Mouse (Mus musculus): ENCODE measurements around the gene Sfxn5.

The Sfxn5 gene

DNA sequence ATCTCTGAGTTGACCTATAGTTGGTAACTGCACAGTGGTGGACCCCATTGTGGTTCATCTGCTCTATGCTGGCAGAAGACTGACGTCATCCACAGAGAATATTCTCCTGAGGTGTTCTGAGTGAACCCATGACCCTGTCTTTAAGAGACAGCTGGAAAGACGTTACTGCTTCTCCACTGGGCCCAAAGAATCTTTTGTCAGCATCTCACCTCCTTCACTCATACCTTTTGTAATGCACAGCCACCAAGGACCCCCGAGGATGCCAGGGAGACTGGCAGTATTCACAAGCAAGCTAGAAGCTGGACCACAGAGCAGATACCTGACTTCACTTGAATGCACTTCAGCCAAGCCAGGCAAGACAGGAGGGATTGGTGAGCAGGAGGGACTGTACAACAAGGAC is 2.1 kb upstream of the Sfxn5 start:
- no peak for DNase-seq (ENCODE audit: extremely low read depth, insufficient read length, low spot score)

DNA sequence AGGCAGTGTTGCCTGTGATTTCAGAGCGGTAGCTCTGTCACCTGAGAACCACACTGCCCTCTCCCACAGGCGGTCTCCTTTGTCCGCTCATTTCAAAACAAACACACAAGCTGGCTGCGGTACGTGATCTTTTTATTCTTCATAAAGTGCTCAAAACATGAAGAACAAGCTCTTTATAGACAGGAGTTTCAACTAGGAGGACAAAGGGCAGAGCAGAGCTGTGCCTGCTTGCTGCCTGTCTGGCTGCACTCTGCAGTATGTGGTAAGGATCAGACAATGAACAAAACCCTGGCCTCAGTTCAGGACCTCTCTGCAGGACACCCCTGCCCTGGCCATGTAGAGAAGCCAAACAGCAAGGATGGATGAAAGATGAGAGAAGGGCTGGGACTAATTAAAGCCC is 1.6 kb upstream of the Sfxn5 start:
- no peak for DNase-seq (ENCODE audit: extremely low read depth, insufficient read length, low spot score)

DNA sequence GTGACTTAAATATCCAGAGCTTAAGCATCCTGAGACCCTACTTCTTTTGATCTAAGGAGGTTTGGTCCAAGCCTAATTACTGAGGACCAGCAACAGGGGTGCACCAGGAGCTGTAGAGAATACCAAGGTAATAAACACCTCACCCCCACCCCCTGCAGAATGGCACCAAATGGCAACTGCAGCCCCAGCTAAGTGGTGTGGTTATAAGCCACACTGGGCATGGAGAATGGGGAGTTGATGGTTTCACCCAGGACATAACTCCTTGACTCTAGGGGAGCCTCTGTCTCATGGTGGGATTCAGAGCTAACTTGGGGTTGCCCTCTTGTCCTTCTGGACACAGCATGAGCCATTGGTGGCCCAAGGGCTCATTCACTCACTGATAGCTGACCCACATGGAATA is 1.0 kb upstream of the Sfxn5 start:
- DNase-seq (ENCODE audit: extremely low read depth, insufficient read length, low spot score) = no peak

DNA sequence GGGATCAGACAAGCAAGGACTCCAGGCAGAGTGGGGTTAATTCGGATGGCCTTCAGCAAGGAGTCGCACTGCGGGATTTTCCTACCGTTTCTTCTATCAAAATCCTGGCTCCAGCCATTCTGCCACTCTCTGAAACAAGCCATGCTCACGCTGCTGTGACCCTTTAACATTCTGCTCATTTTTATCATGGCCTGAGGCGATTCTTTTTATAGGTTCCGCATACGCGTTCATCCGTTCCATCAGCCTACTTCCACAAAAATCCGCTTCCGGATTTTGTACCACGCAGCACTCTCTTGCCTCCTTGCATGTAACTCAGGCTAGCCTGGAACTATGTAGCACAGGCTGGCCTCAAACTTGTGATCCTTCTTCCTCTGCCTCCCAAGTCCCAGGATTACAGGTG is 510 bp upstream of the Sfxn5 start:
- DNase-seq (ENCODE audit: extremely low read depth, insufficient read length, low spot score) = no peak

DNA sequence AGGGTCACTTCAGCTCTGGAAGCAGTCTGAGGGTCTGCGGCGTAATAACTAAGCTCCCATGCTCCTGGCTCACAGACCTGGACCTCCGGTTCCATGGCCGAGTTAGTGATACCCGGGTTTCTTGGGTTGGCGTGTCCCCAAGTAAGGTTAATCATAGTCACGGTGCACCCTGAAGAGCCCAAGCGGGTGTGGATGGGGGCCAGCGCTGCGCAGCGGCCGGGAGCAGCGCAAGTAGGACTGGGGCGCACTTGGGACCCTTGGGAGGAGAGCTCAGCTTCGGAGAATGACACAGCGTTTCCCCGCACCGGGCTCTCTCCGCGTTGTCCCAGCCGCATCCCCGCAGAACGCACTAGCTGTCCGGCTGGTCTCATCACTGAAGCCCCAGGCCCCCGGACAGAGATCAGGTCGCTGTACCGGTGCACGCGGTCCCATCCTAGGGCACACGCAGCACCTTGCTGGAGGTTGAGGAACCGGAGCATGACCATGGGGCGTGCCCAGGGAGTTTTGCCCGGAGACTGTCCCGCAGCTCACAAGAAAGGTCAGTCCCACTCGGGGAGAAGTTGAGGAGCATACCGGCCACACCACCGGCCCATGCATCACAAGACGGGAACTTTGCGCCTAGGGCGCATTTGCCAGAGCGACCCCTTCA is 747 bp downstream of the Sfxn5 start:
- no peak for DNase-seq (ENCODE audit: extremely low read depth, insufficient read length, low spot score)

DNA sequence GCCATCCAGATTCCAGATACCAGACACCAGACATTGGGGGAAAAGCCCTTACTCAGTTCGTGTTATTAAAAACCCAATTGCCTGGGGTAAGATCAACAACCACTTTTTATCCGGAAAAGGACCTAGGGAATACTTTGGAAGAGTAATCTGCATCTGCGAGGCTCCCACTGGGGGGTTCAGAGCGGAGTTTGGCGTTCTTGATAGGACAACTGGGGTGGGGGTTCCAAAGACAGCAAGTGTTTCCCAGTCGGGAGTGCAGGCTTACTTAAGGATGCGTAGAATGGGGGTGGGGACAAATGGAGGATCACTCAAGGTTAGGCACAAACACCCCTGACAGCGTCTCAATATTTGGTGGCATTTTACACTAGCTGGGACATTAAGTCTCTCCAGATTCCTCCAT is 1.5 kb downstream of the Sfxn5 start:
- no peak for DNase-seq (ENCODE audit: extremely low read depth, insufficient read length, low spot score)

DNA sequence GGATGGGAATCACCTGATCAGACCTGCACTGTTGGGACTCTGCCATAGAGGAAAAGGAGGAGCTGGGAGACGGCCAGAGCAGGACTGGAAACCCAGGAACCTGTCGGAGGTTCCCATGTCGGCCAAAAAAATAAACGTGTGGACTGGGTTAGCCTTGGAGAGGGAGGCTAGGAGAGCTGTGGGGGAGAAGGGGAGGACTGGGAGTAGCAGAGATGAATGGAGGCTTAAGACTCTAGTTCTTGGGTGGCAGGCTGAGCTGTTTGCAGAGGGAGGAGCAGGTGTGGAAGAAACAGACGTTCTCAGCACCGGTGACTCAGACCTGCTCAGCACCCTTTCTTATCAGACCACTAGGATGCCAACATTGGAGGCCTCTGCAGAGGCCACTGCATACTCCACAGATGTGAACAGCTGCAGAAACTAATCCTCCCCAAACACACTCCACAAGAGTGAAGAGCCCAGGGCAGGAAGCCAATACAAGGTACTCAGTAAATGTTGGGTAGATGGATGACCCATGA is 1.9 kb downstream of the Sfxn5 start:
- no peak for DNase-seq (ENCODE audit: extremely low read depth, insufficient read length, low spot score)

DNA sequence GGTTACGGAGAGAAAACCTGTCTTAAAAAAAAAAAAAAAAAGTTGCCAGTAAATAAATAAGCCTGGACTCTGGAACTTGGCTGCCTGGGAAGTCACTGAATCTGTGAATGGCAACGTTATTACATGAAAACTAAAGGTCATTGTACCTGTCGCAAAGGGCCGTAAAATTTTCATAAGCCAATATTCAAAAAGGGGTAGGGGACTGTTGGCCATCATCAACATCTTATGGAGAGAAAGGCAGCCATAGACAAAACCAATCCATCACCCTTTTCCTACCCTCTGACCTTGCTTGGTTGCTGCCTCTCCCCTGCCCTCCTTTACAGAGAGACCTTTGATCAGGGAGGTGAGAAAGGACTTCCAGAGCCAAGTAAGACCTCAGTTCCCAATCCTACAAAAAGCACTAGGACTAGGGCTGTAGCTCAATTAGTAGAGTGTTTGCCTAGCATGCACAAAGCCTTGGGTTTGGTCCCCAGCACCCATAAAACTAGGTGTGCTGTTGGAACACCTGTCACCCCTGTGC is 3.5 kb downstream of the Sfxn5 start:
- DNase-seq (ENCODE audit: extremely low read depth, insufficient read length, low spot score) = no peak

DNA sequence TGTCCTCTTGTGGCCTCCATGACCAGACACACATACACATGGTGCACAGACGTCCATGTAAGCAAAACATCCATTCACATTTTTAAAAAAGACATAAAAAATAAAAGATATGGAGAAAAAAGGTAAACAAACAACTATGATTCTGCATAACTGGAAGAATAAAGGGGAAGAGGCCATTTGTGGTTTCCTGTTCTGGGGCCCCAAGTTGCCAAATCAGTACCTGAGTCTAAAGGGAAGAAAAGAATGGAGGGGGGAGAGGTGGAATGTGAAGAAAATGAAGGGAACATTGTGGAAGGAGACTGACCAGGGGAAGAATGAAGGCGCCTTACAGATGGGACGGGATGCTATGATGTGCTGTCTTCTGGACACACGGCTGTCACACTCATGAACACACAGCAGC is 6.7 kb downstream of the Sfxn5 start:
- no peak for DNase-seq (ENCODE audit: extremely low read depth, insufficient read length, low spot score)

DNA sequence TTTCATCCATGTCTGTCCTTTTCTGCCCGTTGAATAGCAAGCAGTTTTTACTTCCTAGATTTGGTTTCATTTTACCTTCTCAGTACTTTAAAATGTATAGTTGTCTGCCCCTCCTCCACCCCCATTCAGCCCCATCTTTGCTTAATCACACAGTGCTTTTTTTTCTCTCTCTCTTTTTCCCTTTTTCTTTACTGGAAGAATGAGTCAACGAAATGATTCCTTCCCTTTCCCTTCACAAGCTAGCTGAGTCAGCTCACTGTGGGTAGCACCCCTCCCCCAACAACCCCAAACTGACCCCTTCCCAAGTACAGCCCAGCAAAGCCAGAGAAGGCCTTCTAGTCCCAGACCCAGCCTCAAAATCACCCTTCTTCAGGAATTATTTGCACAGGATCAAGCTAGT is 8.1 kb downstream of the Sfxn5 start:
- DNase-seq (ENCODE audit: extremely low read depth, insufficient read length, low spot score) = peak; percentile 43

DNA sequence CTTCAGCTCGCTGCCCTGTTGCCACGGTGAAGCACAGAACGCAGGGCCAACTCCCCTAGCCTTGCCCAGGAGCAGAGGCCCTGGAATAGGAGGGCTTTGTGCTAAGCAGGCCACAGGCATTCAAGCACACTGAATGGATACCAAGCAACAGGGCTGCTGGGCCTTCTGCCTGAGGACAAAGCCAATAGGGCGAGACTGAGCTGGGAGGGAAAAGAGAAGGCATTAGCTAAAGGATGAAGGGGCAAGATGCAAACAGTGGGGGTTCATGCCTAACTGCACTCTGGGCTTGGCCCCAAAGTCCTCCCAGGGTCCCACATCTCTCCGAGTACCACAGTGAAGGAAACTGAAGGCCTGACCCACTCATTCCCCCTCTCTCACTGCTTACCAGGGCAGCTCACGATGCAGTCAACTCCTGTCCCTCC is 12.8 kb downstream of the Sfxn5 start:
- no peak for DNase-seq (ENCODE audit: extremely low read depth, insufficient read length, low spot score)

DNA sequence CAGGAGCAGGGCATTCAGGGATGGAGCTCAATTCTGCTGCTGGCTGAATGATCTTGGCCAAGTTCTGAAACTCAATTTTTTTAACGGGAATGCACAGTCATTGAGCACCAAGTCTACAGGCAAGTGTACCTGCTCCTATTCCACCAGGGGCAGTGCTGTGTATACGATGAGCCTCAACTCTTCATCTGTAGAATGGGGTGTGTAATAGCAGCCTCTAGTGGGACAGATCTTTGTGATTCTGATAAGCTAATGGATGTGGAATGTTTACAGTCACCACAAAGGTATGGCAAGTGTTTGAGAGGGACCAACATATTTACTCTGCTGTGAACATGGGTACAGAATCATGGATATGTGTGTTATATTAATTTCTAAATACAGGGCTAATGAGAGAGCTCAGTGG is 17.0 kb downstream of the Sfxn5 start:
- no peak for DNase-seq (ENCODE audit: extremely low read depth, insufficient read length, low spot score)

DNA sequence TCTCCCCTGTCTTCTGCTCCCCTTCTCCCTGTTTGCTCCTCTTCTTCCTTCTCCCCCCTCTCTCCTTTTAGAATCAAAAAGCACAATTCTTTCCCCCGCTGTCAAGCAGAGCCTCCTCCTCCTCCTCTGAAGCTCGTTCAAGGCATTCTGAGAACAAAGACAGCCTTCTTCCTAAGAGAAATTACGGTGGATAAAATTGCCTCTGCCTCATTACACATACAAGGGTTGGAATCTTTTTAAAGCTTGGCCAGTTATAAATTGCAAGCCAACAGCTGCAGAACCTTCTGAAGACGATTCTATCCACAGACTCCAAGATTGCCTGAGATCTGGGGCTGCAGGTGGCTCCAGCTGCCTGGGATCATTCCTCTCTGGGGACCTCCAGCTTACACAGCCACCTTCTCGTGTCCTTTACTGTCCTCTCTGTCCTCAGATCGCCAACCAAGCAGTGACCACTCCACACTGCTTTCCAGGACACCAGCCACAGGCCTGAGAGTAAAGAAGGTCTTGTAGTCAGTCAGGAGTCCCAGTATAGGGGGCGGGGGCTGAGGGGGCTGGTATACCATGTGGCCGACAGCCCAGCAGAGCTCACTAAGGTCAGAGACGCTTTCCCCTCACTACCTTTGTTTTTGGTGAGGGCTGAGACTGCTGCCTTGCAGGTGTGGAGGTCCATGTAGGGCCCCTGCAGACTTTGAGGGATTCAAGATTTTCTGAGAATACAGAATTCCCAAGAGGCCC is 19.0 kb downstream of the Sfxn5 start:
- DNase-seq (ENCODE audit: extremely low read depth, insufficient read length, low spot score) = no peak

DNA sequence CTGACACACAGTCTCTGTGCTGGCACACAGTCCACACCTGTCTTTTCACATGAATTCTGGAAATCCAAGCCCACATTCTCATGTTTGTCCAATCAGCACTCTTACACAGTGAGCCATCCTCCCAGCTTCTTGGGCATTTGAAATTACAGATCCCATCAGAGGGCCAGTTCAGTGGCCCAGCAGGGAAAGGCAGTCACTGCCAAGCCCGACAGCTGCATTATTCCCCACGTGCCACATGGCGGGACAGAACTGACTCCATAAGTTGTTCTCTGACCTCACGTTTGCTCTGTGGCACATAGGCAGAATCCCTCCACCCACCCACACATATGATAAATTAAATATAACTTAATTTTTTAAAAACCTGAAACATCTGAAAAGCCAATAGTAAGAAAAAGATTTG is 25.3 kb downstream of the Sfxn5 start:
- no peak for DNase-seq (ENCODE audit: extremely low read depth, insufficient read length, low spot score)

DNA sequence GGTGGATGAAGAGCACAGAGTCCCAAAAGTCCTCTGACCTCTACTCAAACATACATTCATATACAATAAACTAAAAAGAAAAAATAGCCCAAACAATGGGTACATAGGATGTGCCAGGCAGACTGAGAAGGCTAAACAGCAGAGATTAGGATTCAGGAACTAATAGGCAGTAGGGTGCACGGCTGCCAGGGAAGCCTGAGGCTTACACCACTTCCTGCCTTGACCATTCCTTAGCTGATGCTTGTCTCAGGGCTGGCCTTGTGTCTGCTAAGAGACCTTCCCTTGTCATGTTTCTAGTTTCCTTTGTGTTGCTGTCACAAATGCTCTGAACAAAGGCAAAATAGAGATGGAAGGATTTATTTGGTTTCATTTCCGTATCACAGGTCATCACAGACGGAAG is 26.8 kb downstream of the Sfxn5 start:
- no peak for DNase-seq (ENCODE audit: extremely low read depth, insufficient read length, low spot score)

DNA sequence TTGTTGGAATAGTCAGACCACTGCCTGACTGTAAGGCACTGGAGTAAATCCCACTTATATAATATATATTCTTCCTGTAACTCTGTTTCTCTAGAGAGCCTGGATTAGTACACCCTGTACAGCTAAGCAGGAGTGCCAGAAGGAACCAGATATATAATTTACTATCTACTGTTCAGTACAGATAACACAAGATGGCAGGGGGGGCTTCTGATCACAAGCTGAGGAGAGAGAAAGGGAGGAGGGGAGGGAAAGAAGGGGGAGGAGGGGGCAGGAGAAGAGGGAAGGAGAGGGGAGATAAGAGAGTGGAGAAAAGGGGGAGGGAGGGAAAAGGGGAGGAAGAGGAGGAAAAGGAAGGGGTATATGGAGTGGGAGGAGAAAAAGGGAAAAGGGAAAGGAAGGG is 27.4 kb downstream of the Sfxn5 start:
- no peak for DNase-seq (ENCODE audit: extremely low read depth, insufficient read length, low spot score)

DNA sequence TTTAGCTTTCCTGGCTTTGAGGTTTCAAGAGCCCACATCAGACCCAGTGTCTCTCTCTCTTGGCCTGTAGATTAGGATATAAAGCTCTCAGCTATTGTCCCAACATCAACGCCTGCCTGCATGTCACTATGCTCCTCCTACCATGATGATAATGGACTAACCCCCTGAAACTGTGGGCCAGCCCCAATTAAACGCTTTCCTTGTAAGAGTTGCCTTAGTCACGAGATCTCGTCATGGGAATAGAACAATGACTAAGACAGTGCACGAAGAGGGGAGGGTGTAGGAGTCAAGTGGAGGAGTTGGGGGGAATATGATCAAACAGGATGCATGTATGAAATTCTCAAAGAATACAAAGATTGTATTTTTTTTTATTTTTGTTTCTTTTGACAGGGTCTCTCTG is 28.3 kb downstream of the Sfxn5 start:
- DNase-seq (ENCODE audit: extremely low read depth, insufficient read length, low spot score) = no peak

DNA sequence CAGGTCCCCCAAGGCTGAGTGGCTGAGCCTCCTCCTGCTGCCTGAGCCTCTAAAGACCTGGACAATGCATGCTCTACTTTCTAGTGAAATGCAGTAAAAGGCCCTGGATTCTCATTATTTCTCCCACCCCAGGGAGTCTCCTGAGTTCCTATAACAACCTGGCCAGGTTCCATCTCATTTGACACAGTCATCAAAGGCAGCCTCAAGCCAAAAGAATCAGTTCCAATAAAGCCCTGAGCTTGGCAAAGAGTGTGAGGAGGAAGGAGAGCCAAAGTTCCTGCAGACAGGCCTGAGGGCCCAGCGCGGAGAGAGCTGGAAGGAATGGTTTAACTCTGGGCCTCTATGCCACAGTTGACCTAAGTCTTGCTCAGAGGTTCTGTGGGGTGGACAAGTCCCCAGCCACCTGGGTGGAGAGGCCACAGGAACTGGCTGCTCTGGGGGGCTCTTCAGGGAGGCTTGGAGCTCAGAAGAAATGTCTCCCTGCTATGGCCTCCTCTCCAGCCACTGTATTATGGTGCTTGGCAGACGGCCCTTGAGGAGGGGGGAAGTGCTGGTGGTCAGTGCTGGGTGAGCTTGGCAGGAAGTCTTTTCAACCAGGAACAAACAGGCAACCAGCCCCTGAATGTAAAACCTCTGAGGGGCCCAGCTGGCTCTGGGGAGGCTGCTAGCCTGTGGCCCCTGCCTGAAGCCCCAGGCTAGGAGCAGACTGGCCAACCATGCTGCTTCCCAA is 30.7 kb downstream of the Sfxn5 start:
- DNase-seq (ENCODE audit: extremely low read depth, insufficient read length, low spot score) = peak; percentile 68

DNA sequence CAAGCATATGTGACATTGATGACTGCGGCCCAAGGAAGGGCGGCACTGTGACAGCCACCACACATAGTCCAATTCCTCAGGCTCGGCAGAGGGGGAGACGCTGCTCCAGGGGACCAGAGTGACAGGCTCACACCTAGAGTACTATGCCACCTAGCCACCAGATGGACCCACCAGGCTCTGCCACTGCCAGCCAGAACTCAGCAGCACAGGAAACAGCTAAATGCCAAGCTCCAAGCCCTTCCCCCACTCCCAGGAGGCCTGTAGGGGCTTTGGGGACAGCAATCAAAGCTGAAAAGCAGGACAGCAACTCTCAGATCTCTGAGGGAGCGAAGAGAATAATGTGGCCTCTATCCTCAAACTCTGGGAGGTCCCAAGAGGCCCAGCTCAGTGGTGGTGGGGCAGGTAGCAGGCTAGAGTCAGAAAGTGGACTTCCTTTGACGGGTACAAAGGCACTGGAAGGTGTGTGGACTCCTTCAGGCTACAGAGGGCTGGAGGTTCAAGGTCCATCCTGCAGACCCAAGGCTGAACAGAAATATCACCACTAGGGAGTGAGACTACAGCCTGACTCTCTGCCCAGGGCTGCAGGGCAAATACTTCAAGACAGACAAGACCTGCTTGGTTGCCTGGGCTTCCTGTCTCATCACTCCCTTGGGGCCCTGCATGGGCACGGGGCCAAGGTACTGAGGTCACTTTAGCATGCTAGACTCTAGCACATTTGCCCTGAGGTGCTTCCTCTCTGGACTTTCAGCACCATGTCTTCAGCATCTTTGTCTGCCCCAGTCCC is 37.6 kb downstream of the Sfxn5 start:
- DNase-seq (ENCODE audit: extremely low read depth, insufficient read length, low spot score) = peak; percentile 81

DNA sequence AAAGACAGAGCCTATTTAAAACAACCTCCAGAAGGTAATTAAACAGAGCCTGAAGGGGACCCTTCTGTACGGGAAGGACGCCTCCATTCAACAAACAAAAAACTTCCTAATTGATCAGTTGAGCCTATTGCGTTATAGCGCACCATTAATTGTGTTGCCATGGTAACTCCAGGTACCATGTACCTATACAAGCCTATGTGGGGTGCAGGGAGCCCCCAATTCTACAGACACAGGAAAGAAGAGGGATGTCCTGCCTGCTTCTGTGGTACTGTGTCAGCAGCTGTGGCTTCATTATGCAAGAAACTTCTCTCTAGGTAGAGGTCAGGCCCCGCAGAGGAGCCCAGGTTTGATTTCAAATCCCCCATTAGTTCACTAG is 39.2 kb downstream of the Sfxn5 start:
- DNase-seq (ENCODE audit: extremely low read depth, insufficient read length, low spot score) = no peak

Data from 3134 (cell line).